ENCODE assay signal across 8 mouse cellular contexts in genomic region chr5:116389856-116390542, GRCm38 (mm10). TPM values are rescaled to one million over a fixed set of nuclear protein-coding genes. Genes with fewer than 3 reads are reported as not detected.
DNase-seq lines count a peak whose midpoint lies in the region; ATAC-seq lines count a peak whose summit lies in the region.

No protein-coding gene starts in this region.

- DNase-seq in MN1 (ENCODE audit: low spot score) = peak; percentile 97
- peak; percentile 30 for DNase-seq in kidney, adult 9 months
- DNase-seq in lung, postnatal 10 days = peak; percentile 76
- no peak for DNase-seq in Muller cell, postnatal 12 days (ENCODE audit: inconsistent ontology term)
- DNase-seq in urinary bladder, postnatal 4 days (ENCODE audit: low spot score in 2 of 2) = no peak

- peak overlapping the region; percentile 25; the same call in 1 of the 2 replicates for H3K27ac ChIP-seq in forebrain, embryonic 13.5 days
- H3K27ac ChIP-seq in forebrain, embryonic 12.5 days = no peak overlapping the region
- H3K27ac ChIP-seq in embryonic facial prominence, embryonic 15.5 days (replicated peaks) = 0 out of 2 replicates have a peak overlapping the region, but pooled peaks have one; percentile 44

- ATAC-seq in forebrain, embryonic 13.5 days = no peak
- no peak for ATAC-seq in forebrain, embryonic 12.5 days (ENCODE audit: low FRiP score)
- ATAC-seq in embryonic facial prominence, embryonic 15.5 days (ENCODE audit: insufficient number of reproducible peaks, low FRiP score, low TSS enrichment, low read depth) = peak; percentile 72

- H3K9ac ChIP-seq in forebrain, embryonic 13.5 days = no peak overlapping the region
- no peak overlapping the region for H3K9ac ChIP-seq in forebrain, embryonic 12.5 days
- no peak overlapping the region for H3K9ac ChIP-seq in embryonic facial prominence, embryonic 15.5 days

- H3K4me1 ChIP-seq in forebrain, embryonic 13.5 days = peaks cover 8% of the 10 kb centered on the region
- H3K4me1 ChIP-seq in forebrain, embryonic 12.5 days = peaks cover 11% of the 10 kb centered on the region; the same call in 1 of the 2 replicates
- H3K4me1 ChIP-seq in embryonic facial prominence, embryonic 15.5 days = peaks cover 14% of the 10 kb centered on the region

- H3K27me3 ChIP-seq in forebrain, embryonic 13.5 days = no peaks in the 10 kb centered on the region
- no peaks in the 10 kb centered on the region for H3K27me3 ChIP-seq in forebrain, embryonic 12.5 days
- H3K27me3 ChIP-seq in embryonic facial prominence, embryonic 15.5 days = no peaks in the 10 kb centered on the region

- no peak overlapping the region for H3K4me3 ChIP-seq in forebrain, embryonic 13.5 days
- H3K4me3 ChIP-seq in forebrain, embryonic 12.5 days (replicated peaks) = no peak overlapping the region
- no peak overlapping the region for H3K4me3 ChIP-seq in embryonic facial prominence, embryonic 15.5 days (replicated peaks)

- no peaks in the 10 kb centered on the region for H3K9me3 ChIP-seq in forebrain, embryonic 13.5 days (replicated peaks)
- H3K9me3 ChIP-seq in forebrain, embryonic 12.5 days = no peaks in the 10 kb centered on the region
- H3K9me3 ChIP-seq in embryonic facial prominence, embryonic 15.5 days (replicated peaks) = no peaks in the 10 kb centered on the region

- 54% methylated on average over 15 of the region's 15 CpGs for WGBS in forebrain, embryonic 13.5 days
- WGBS in forebrain, embryonic 12.5 days = 67% methylated on average over 15 of the region's 15 CpGs
- 24% methylated on average over 15 of the region's 15 CpGs for WGBS in embryonic facial prominence, embryonic 15.5 days

- H3K4me2 ChIP-seq in forebrain, embryonic 13.5 days = no peak overlapping the region
- H3K4me2 ChIP-seq in forebrain, embryonic 12.5 days = no peak overlapping the region
- peak overlapping the region; percentile 2; the same call in 1 of the 2 replicates for H3K4me2 ChIP-seq in embryonic facial prominence, embryonic 15.5 days (replicated peaks)

- H3K36me3 ChIP-seq in forebrain, embryonic 13.5 days (ENCODE audit: poor library complexity, severe bottlenecking) = no peaks in the 10 kb centered on the region
- no peaks in the 10 kb centered on the region for H3K36me3 ChIP-seq in forebrain, embryonic 12.5 days (replicated peaks)
- H3K36me3 ChIP-seq in embryonic facial prominence, embryonic 15.5 days = no peaks in the 10 kb centered on the region

RNA-seq across cellular contexts. Expression of gene Hspb8, which starts 32.7 kb away (rescaled TPM):
- polyA plus RNA-seq in forebrain, embryonic 13.5 days (2015; fragmentation: Nextera tagmentation; extraction: Ambion mirVana) = 4.5 and 7.2 TPM in 2 replicates
- polyA plus RNA-seq in forebrain, embryonic 12.5 days (2016; fragmentation: Nextera tagmentation; extraction: Ambion mirVana) = 7.4 and 9.0 TPM in 2 replicates
- 22.2 and 25.0 TPM in 2 replicates for polyA plus RNA-seq in embryonic facial prominence, embryonic 15.5 days (2015; fragmentation: Nextera tagmentation; extraction: Ambion mirVana)

Comparison
In these comparisons a context has a peak if more than half of its experiments do, and no peak if none do; other contexts are left out.
1. DNase-seq: peak in MN1 (single experiment), kidney, adult 9 months (single experiment) and lung, postnatal 10 days (single experiment); none in Muller cell, postnatal 12 days (single experiment) and urinary bladder, postnatal 4 days (0 of 2).